Mouse (Mus musculus): ENCODE results near the gene Retreg3. TPM values are rescaled to one million over a fixed set of nuclear protein-coding genes. Genes with fewer than 3 reads are reported as not detected.

Retreg3 gene
- total and polyA plus RNA-seq, 3 experiments = 17.0 to 23.4 TPM; not detected in 1

GRCm38 (mm10) chr11:101066549-101067412, 52.9 kb downstream of the Retreg3 start:
- peaks cover 16 to 32% of the 10 kb centered on the region in 2 experiments for H3K4me1 ChIP-seq (ENCODE audit: control insufficient read depth in 1 of 2, insufficient read depth in 2 of 2, low read length in 2 of 2)
- H3K9me3 ChIP-seq (replicated peaks; ENCODE audit: insufficient read depth, low read length) = no peaks in the 10 kb centered on the region
- no peaks in the 10 kb centered on the region for H3K27me3 ChIP-seq (ENCODE audit: control insufficient read depth in 1 of 2, insufficient read depth in 2 of 2, low read length in 2 of 2)
- H3K36me3 ChIP-seq (ENCODE audit: control insufficient read depth in 1 of 2, insufficient read depth in 2 of 2, low read length in 2 of 2) = peaks cover 0 to 23% of the 10 kb centered on the region in 2 experiments; a peak in 2 of 4 replicates
- H3K27ac ChIP-seq (ENCODE audit: control insufficient read depth, low read depth, low read length) = no peak overlapping the region
- peak overlapping the region; percentile 34 for H3K9ac ChIP-seq (ENCODE audit: control insufficient read depth, low read depth, low read length, poor library complexity, severe bottlenecking)
- H3K4me3 ChIP-seq (ENCODE audit: control insufficient read depth in 1 of 2, insufficient read depth in 1 of 2, low read depth in 2 of 2, low read length in 2 of 2) = peak overlapping the region; percentile 50 to 56
- DNase-seq (ENCODE audit: low read depth, low spot score) = peak; percentile 87
- no peaks in the 10 kb centered on the region; the same call in 1 of the 2 replicates for H3K79me2 ChIP-seq (ENCODE audit: control insufficient read depth, insufficient read depth, low read length, poor library complexity)
- TF ChIP-seq MAZ (IDR thresholded peaks at IDR 0.05; ENCODE audit: low read depth, low read length) (0 out of 2 replicates have a peak, but pooled peaks have one; percentile 38), BHLHE40 (IDR thresholded peaks at IDR 0.05; ENCODE audit: borderline replicate concordance, low read depth, low read length) (0 out of 2 replicates have a peak, but pooled peaks have one; percentile 54), USF1 (IDR thresholded peaks at IDR 0.05; ENCODE audit: low read depth, low read length) (peak; percentile 62), SIN3A (IDR thresholded peaks at IDR 0.05; ENCODE audit: low read length) (peak; percentile 78; the same call in 1 of the 2 replicates), CHD1 (IDR thresholded peaks at IDR 0.05; ENCODE audit: low read depth, low read length) (no peak), TAL1 (IDR thresholded peaks at IDR 0.05; ENCODE audit: low read length) (no peak), ZKSCAN1 (IDR thresholded peaks at IDR 0.05; ENCODE audit: low read depth, low read length) (no peak), TBP (IDR thresholded peaks at IDR 0.05; ENCODE audit: low read depth, low read length) (no peak), RAD21 (IDR thresholded peaks at IDR 0.05; ENCODE audit: low read depth, low read length) (peak; percentile 99), MXI1 (IDR thresholded peaks at IDR 0.05; ENCODE audit: low read depth, low read length) (peak; percentile 67), ELF1 (IDR thresholded peaks at IDR 0.05; ENCODE audit: low read depth, low read length) (peak; percentile 40; the same call in 1 of the 2 replicates), MAFK (IDR thresholded peaks at IDR 0.05; ENCODE audit: borderline replicate concordance, low read depth, low read length) (no peak), POLR2AphosphoS5 (IDR thresholded peaks at IDR 0.05; ENCODE audit: borderline replicate concordance, low read depth, low read length) (no peak), RCOR1 (IDR thresholded peaks at IDR 0.05; ENCODE audit: low read depth, low read length) (no peak), MYB (IDR thresholded peaks at IDR 0.05; ENCODE audit: low read depth, low read length) (no peak), TCF12 (IDR thresholded peaks at IDR 0.05; ENCODE audit: low read depth, low read length) (peak; percentile 45; the same call in 1 of the 2 replicates), USF2 (IDR thresholded peaks at IDR 0.05; ENCODE audit: borderline replicate concordance in 1 of 2, insufficient read depth in 1 of 2, low read depth in 1 of 2, low read length in 2 of 2) (no peak), ETS1 (IDR thresholded peaks at IDR 0.05; ENCODE audit: low read depth, low read length) (0 out of 2 replicates have a peak, but pooled peaks have one; percentile 29), ZC3H11A (IDR thresholded peaks at IDR 0.05; ENCODE audit: low read depth, low read length) (peak; percentile 94), MYC (IDR thresholded peaks at IDR 0.05; ENCODE audit: low read depth, low read length) (peak; percentile 83), KAT2A (conservative IDR thresholded peaks at IDR 0.05; ENCODE audit: low read depth, low read length) (no peak), MEF2A (IDR thresholded peaks at IDR 0.05; ENCODE audit: extremely low read depth, insufficient replicate concordance, low read depth, low read length, poor library complexity, severe bottlenecking) (no peak), SMC3 (IDR thresholded peaks at IDR 0.05; ENCODE audit: low read depth, low read length) (peak; percentile 98), POLR2AphosphoS2 (IDR thresholded peaks at IDR 0.05; ENCODE audit: low read length) (no peak), ZNF384 (IDR thresholded peaks at IDR 0.05; ENCODE audit: low read depth, low read length) (peak; percentile 51; the same call in 1 of the 2 replicates), JUND (IDR thresholded peaks at IDR 0.05; ENCODE audit: low read depth, low read length) (0 out of 2 replicates have a peak, but pooled peaks have one; percentile 40), HCFC1 (IDR thresholded peaks at IDR 0.05; ENCODE audit: low read depth, low read length) (peak; percentile 59; the same call in 1 of the 2 replicates), CHD2 (IDR thresholded peaks at IDR 0.05; ENCODE audit: low read length) (no peak), CTCF (IDR thresholded peaks at IDR 0.05 in 2 of 3, conservative IDR thresholded peaks at IDR 0.05 in 1 of 3; ENCODE audit: control insufficient read depth in 1 of 3, insufficient read depth in 1 of 3, low read depth in 2 of 3, low read length in 3 of 3, poor library complexity in 1 of 3, severe bottlenecking in 1 of 3) (peak in 2 of 3 experiments; percentile 92 to 99; a peak in 5 of 6 replicates), ZMIZ1 (IDR thresholded peaks at IDR 0.05; ENCODE audit: low read depth, low read length) (no peak), NRF1 (IDR thresholded peaks at IDR 0.05; ENCODE audit: insufficient read depth, low read depth, low read length, poor library complexity, severe bottlenecking) (0 out of 2 replicates have a peak, but pooled peaks have one; percentile 21), POLR2A (IDR thresholded peaks at IDR 0.05; ENCODE audit: control insufficient read depth in 1 of 2, insufficient read depth in 1 of 2, low read depth in 1 of 2, low read length in 2 of 2, poor library complexity in 1 of 2) (peak; percentile 24 to 37; a peak in 1 of 4 replicates), GABPA (IDR thresholded peaks at IDR 0.05; ENCODE audit: low read depth, low read length) (no peak), EP300 (IDR thresholded peaks at IDR 0.05; ENCODE audit: low read depth in 1 of 2, low read length in 2 of 2) (0 out of 4 replicates have a peak, but pooled peaks of 1 of the 2 experiments have one; percentile 5)

Data from MEL (cell line).